Mouse (Mus musculus) heart, embryonic 16.5 days (tissue): ENCODE measurements around the gene Fam171b. TPM values are rescaled to one million over a fixed set of nuclear protein-coding genes. Genes with fewer than 3 reads are reported as not detected.

Source experiments
- ATAC-seq: fragments of 200-750 bp; cut with Nextera tagmentation; replicated peaks from 2 replicates; pipeline ENCODE4 v1.8.0; 2017; ENCODE audit warnings: moderate number of reproducible peaks; ENCODE audit not compliant: insufficient read depth, low FRiP score; ENCODE audit errors: extremely low read depth
- H3K27ac ChIP-seq: fragments of 300-500 bp; sonication (generic); 2 replicates; pipeline ENCODE4 v1.5.1; 2014; ENCODE audit warnings: mild to moderate bottlenecking, low read length, control low read depth, moderate library complexity
- H3K27me3 ChIP-seq: fragments of 300-500 bp; sonication (generic); 2 replicates; pipeline ENCODE4 v1.6.1; 2014; ENCODE audit warnings: low read length, mixed read lengths; ENCODE audit not compliant: control insufficient read depth, insufficient read depth
- H3K36me3 ChIP-seq: fragments of 300-500 bp; sonication (generic); 2 replicates; pipeline ENCODE4 v1.6.1; 2014; ENCODE audit not compliant: control insufficient read depth, insufficient read depth
- H3K4me1 ChIP-seq: fragments of 300-500 bp; sonication (generic); 2 replicates; pipeline ENCODE4 v1.6.1; 2014; ENCODE audit warnings: low read length, mixed read lengths; ENCODE audit not compliant: control insufficient read depth, insufficient read depth
- H3K4me2 ChIP-seq: fragments of 300-500 bp; sonication (generic); 2 replicates; pipeline ENCODE4 v1.6.1; 2014; ENCODE audit warnings: low read depth, mild to moderate bottlenecking, control low read depth, low read length
- H3K4me3 ChIP-seq: fragments of 300-500 bp; sonication (generic); 2 replicates; pipeline ENCODE4 v1.5.1; 2014; ENCODE audit warnings: mild to moderate bottlenecking, control low read depth, low read length
- H3K9ac ChIP-seq: fragments of 300-500 bp; sonication (generic); 2 replicates; pipeline ENCODE4 v1.6.1; 2014; ENCODE audit warnings: low read length, control low read depth
- H3K9me3 ChIP-seq: fragments of 300-500 bp; sonication (generic); replicated peaks from 2 replicates; pipeline ENCODE4 v1.6.1; 2016; ENCODE audit warnings: low read length; ENCODE audit not compliant: control insufficient read depth
- WGBS: fragments of 180-500 bp; shearing (Covaris S2); extraction: QIAGEN DNeasy Blood & Tissue Kit; methylation state at CpG from one replicate; pipeline ENCODE4 v1.1.7; 2014; 5-methylcytosine and 5-hydroxymethylcytosine counted together
- polyA plus RNA-seq: library from polyadenylated mRNA; unstranded; fragments of >200 nt; fragmentation: Nextera tagmentation; extraction: Ambion mirVana; gene quantifications from 2 replicates; pipeline ENCODE4 v1.2.1, GENCODE M21; 2015

The Fam171b gene
- polyA plus RNA-seq: 1.7 and 1.8 TPM in 2 replicates

- peak within 1 kb of the TSS; percentile 63 for H3K4me3 ChIP-seq
- peak within 1 kb of the TSS; percentile 74 for H3K9ac ChIP-seq
- no peaks in the 10 kb centered on the region for H3K9me3 ChIP-seq
- under 1% methylated on average over 54 of the region's 63 CpGs for WGBS
- peaks cover 3% of the 10 kb centered on the region; the same call in 1 of the 2 replicates for H3K4me1 ChIP-seq
- peak; percentile 90 for ATAC-seq
- H3K27ac ChIP-seq: no peak within 1 kb of the TSS
- H3K4me2 ChIP-seq: peak within 1 kb of the TSS; percentile 91
- peaks cover 25% of the 10 kb centered on the region for H3K27me3 ChIP-seq
- H3K36me3 ChIP-seq: no peaks in the 10 kb centered on the region
Observed at GRCm38 (mm10) chr2:83812483-83813272, at the start of gene Fam171b. TSS of gene Fam171b (plus strand) at chr2:83812636.

GRCm38 (mm10) chr2:83766058-83766457 lies 46.4 kb upstream of the Fam171b start:
- Histone ChIP-seq H3K9ac (no peak overlapping the region), H3K27ac (no peak overlapping the region), H3K4me3 (no peak overlapping the region), H3K36me3 (peaks cover 11% of the 10 kb centered on the region), H3K27me3 (peaks cover 14% of the 10 kb centered on the region), H3K4me1 (no peaks in the 10 kb centered on the region), H3K9me3 (no peaks in the 10 kb centered on the region), H3K4me2 (no peak overlapping the region)
- ATAC-seq: no peak
- WGBS: 73% methylated on average over 6 of the region's 6 CpGs

- no peak for ATAC-seq
- Histone ChIP-seq H3K4me3 (no peak overlapping the region), H3K27ac (no peak overlapping the region), H3K4me1 (no peaks in the 10 kb centered on the region), H3K9ac (no peak overlapping the region), H3K27me3 (peaks cover 14% of the 10 kb centered on the region), H3K9me3 (no peaks in the 10 kb centered on the region), H3K4me2 (no peak overlapping the region), H3K36me3 (peaks cover 11% of the 10 kb centered on the region)
- WGBS: 50% methylated on average over 1 of the region's 1 CpGs
Observed at GRCm38 (mm10) chr2:83766878-83767277, 45.6 kb upstream of the Fam171b start.

GRCm38 (mm10) chr2:83768311-83769047 lies 44.0 kb upstream of the Fam171b start:
- peaks cover 21% of the 10 kb centered on the region for H3K36me3 ChIP-seq

GRCm38 (mm10) chr2:83771155-83771812 lies 41.2 kb upstream of the Fam171b start:
- Histone ChIP-seq H3K9me3 (no peaks in the 10 kb centered on the region), H3K27ac (no peak overlapping the region), H3K27me3 (peaks cover 3% of the 10 kb centered on the region; the same call in 1 of the 2 replicates), H3K4me2 (no peak overlapping the region), H3K4me3 (no peak overlapping the region), H3K36me3 (peaks cover 24% of the 10 kb centered on the region), H3K4me1 (no peaks in the 10 kb centered on the region), H3K9ac (no peak overlapping the region)
- WGBS: 56% methylated on average over 7 of the region's 7 CpGs
- ATAC-seq: no peak

More at GRCm38 (mm10) chr2:83768311-83769047, 44.0 kb upstream of the Fam171b start:
- 89% methylated on average over 4 of the region's 4 CpGs for WGBS
- no peak for ATAC-seq
- H3K27ac ChIP-seq: no peak overlapping the region
- H3K4me2 ChIP-seq: no peak overlapping the region
- H3K4me1 ChIP-seq: no peaks in the 10 kb centered on the region
- H3K9me3 ChIP-seq: no peaks in the 10 kb centered on the region
- H3K9ac ChIP-seq: no peak overlapping the region
- peaks cover 5% of the 10 kb centered on the region for H3K27me3 ChIP-seq
- H3K4me3 ChIP-seq: no peak overlapping the region

- no peaks in the 10 kb centered on the region for H3K4me1 ChIP-seq
- H3K27ac ChIP-seq: no peak overlapping the region
- WGBS: 91% methylated on average over 20 of the region's 20 CpGs
- no peak overlapping the region for H3K4me2 ChIP-seq
- no peaks in the 10 kb centered on the region for H3K27me3 ChIP-seq
- H3K36me3 ChIP-seq: peaks cover 27% of the 10 kb centered on the region
- no peak overlapping the region for H3K9ac ChIP-seq
- no peak overlapping the region for H3K4me3 ChIP-seq
- no peak for ATAC-seq
- H3K9me3 ChIP-seq: no peaks in the 10 kb centered on the region
Observed at GRCm38 (mm10) chr2:83791330-83792073, 20.9 kb upstream of the Fam171b start.

- H3K4me2 ChIP-seq: no peak overlapping the region
- no peaks in the 10 kb centered on the region for H3K9me3 ChIP-seq
- peaks cover 27% of the 10 kb centered on the region for H3K36me3 ChIP-seq
- no peaks in the 10 kb centered on the region for H3K27me3 ChIP-seq
- no peak overlapping the region for H3K4me3 ChIP-seq
- H3K27ac ChIP-seq: no peak overlapping the region
- H3K4me1 ChIP-seq: no peaks in the 10 kb centered on the region
- WGBS: 92% methylated on average over 4 of the region's 4 CpGs
- no peak for ATAC-seq
- no peak overlapping the region for H3K9ac ChIP-seq
Observed at GRCm38 (mm10) chr2:83792102-83792501, 20.3 kb upstream of the Fam171b start.

- Histone ChIP-seq H3K27me3 (no peaks in the 10 kb centered on the region), H3K4me3 (no peak overlapping the region), H3K4me1 (no peaks in the 10 kb centered on the region), H3K27ac (no peak overlapping the region), H3K36me3 (peaks cover 43% of the 10 kb centered on the region), H3K9ac (no peak overlapping the region), H3K9me3 (no peaks in the 10 kb centered on the region), H3K4me2 (no peak overlapping the region)
- ATAC-seq: no peak
- WGBS: 73% methylated on average over 4 of the region's 4 CpGs
Observed at GRCm38 (mm10) chr2:83795766-83796165, 16.7 kb upstream of the Fam171b start.
